Mouse (Mus musculus): Measurements from ENCODE around the gene Fli1. TPM values are rescaled to one million over a fixed set of nuclear protein-coding genes. Genes with fewer than 3 reads are reported as not detected.

The Fli1 gene
- polyA plus RNA-seq, 1 experiment from 2014 or later, result 6.9 TPM

GRCm38 (mm10) chr9:32543923-32544575, 1.4 kb upstream of the Fli1 start:
- no peak overlapping the region for H3K27ac ChIP-seq (ENCODE audit: low read length)
- H3K4me3 ChIP-seq (ENCODE audit: low read depth, low read length), result no peak overlapping the region
- no peaks in the 10 kb centered on the region for H3K36me3 ChIP-seq (ENCODE audit: control insufficient read depth, insufficient read depth)
- no peak for ATAC-seq (ENCODE audit: low read depth)
- peak overlapping the region; percentile 65; the same call in 1 of the 2 replicates for H3K4me2 ChIP-seq (ENCODE audit: low read depth, low read length)
- 19% methylated on average over 8 of the region's 8 CpGs for WGBS (ENCODE audit: insufficient replicate concordance)
- no peak overlapping the region for H3K9ac ChIP-seq (ENCODE audit: low read depth, low read length)
- peaks cover 8% of the 10 kb centered on the region for H3K4me1 ChIP-seq (ENCODE audit: control insufficient read depth, low read depth, low read length)
- peaks cover 73% of the 10 kb centered on the region for H3K27me3 ChIP-seq (ENCODE audit: control insufficient read depth, insufficient read depth, low read depth, low read length)
- no peaks in the 10 kb centered on the region for H3K9me3 ChIP-seq (replicated peaks; ENCODE audit: control insufficient read depth, low read length)

GRCm38 (mm10) chr9:32543040-32543581, 450 bp upstream of the Fli1 start:
- Histone ChIP-seq H3K4me2 (ENCODE audit: low read depth, low read length) (peak overlapping the region; percentile 65), H3K27me3 (ENCODE audit: control insufficient read depth, insufficient read depth, low read depth, low read length) (peaks cover 73% of the 10 kb centered on the region), H3K4me3 (ENCODE audit: low read depth, low read length) (peak overlapping the region; percentile 65), H3K9me3 (replicated peaks; ENCODE audit: control insufficient read depth, low read length) (no peaks in the 10 kb centered on the region), H3K4me1 (ENCODE audit: control insufficient read depth, low read depth, low read length) (peaks cover 8% of the 10 kb centered on the region), H3K9ac (ENCODE audit: low read depth, low read length) (no peak overlapping the region), H3K36me3 (ENCODE audit: control insufficient read depth, insufficient read depth) (no peaks in the 10 kb centered on the region), H3K27ac (ENCODE audit: low read length) (no peak overlapping the region)
- WGBS (ENCODE audit: insufficient replicate concordance), result under 1% methylated on average over 18 of the region's 18 CpGs
- no peak for ATAC-seq (ENCODE audit: low read depth)

- Histone ChIP-seq H3K27ac (ENCODE audit: low read length) (peak overlapping the region; percentile 81), H3K27me3 (ENCODE audit: control insufficient read depth, insufficient read depth, low read depth, low read length) (peaks cover 66% of the 10 kb centered on the region), H3K4me3 (ENCODE audit: low read depth, low read length) (peak overlapping the region; percentile 65), H3K4me2 (ENCODE audit: low read depth, low read length) (peak overlapping the region; percentile 65), H3K9me3 (replicated peaks; ENCODE audit: control insufficient read depth, low read length) (no peaks in the 10 kb centered on the region), H3K4me1 (ENCODE audit: control insufficient read depth, low read depth, low read length) (peaks cover 8% of the 10 kb centered on the region), H3K9ac (ENCODE audit: low read depth, low read length) (peak overlapping the region; percentile 68), H3K36me3 (ENCODE audit: control insufficient read depth, insufficient read depth) (no peaks in the 10 kb centered on the region)
- peak; percentile 55 for ATAC-seq (ENCODE audit: low read depth)
- WGBS (ENCODE audit: insufficient replicate concordance), result 0% methylated on average over 30 of the region's 30 CpGs
Measured at GRCm38 (mm10) chr9:32541223-32541901, 1.3 kb downstream of the Fli1 start.

- H3K4me1 ChIP-seq (ENCODE audit: control insufficient read depth, low read depth, low read length), result peaks cover 8% of the 10 kb centered on the region
- H3K9ac ChIP-seq (ENCODE audit: low read depth, low read length), result peak overlapping the region; percentile 68
- H3K36me3 ChIP-seq (ENCODE audit: control insufficient read depth, insufficient read depth), result no peaks in the 10 kb centered on the region
- H3K27ac ChIP-seq (ENCODE audit: low read length), result peak overlapping the region; percentile 81
- no peaks in the 10 kb centered on the region for H3K9me3 ChIP-seq (replicated peaks; ENCODE audit: control insufficient read depth, low read length)
- under 1% methylated on average over 58 of the region's 70 CpGs for WGBS (ENCODE audit: insufficient replicate concordance)
- ATAC-seq (ENCODE audit: low read depth), result no peak
- H3K4me3 ChIP-seq (ENCODE audit: low read depth, low read length), result peak overlapping the region; percentile 65
- H3K4me2 ChIP-seq (ENCODE audit: low read depth, low read length), result peak overlapping the region; percentile 65
- peaks cover 59% of the 10 kb centered on the region for H3K27me3 ChIP-seq (ENCODE audit: control insufficient read depth, insufficient read depth, low read depth, low read length)
Measured at GRCm38 (mm10) chr9:32540406-32541222, 2.0 kb downstream of the Fli1 start.

- peaks cover 8% of the 10 kb centered on the region for H3K4me1 ChIP-seq (ENCODE audit: control insufficient read depth, low read depth, low read length)
- peak overlapping the region; percentile 68 for H3K9ac ChIP-seq (ENCODE audit: low read depth, low read length)
- peak overlapping the region; percentile 65 for H3K4me3 ChIP-seq (ENCODE audit: low read depth, low read length)
- peak; percentile 42; the same call in 1 of the 2 replicates for ATAC-seq (ENCODE audit: low read depth)
- peaks cover 53% of the 10 kb centered on the region for H3K27me3 ChIP-seq (ENCODE audit: control insufficient read depth, insufficient read depth, low read depth, low read length)
- no peaks in the 10 kb centered on the region for H3K9me3 ChIP-seq (replicated peaks; ENCODE audit: control insufficient read depth, low read length)
- peak overlapping the region; percentile 65 for H3K4me2 ChIP-seq (ENCODE audit: low read depth, low read length)
- H3K36me3 ChIP-seq (ENCODE audit: control insufficient read depth, insufficient read depth), result no peaks in the 10 kb centered on the region
- under 1% methylated on average over 13 of the region's 13 CpGs for WGBS (ENCODE audit: insufficient replicate concordance)
- H3K27ac ChIP-seq (ENCODE audit: low read length), result peak overlapping the region; percentile 81
Measured at GRCm38 (mm10) chr9:32540061-32540405, 2.6 kb downstream of the Fli1 start.

GRCm38 (mm10) chr9:32539321-32539761, 3.3 kb downstream of the Fli1 start:
- H3K36me3 ChIP-seq (ENCODE audit: control insufficient read depth, insufficient read depth), result no peaks in the 10 kb centered on the region
- WGBS (ENCODE audit: insufficient replicate concordance), result 18% methylated on average over 3 of the region's 3 CpGs
- ATAC-seq (ENCODE audit: low read depth), result peak; percentile 63
- peaks cover 8% of the 10 kb centered on the region for H3K4me1 ChIP-seq (ENCODE audit: control insufficient read depth, low read depth, low read length)
- H3K9me3 ChIP-seq (replicated peaks; ENCODE audit: control insufficient read depth, low read length), result no peaks in the 10 kb centered on the region
- H3K27ac ChIP-seq (ENCODE audit: low read length), result no peak overlapping the region
- peak overlapping the region; percentile 65 for H3K4me3 ChIP-seq (ENCODE audit: low read depth, low read length)
- H3K27me3 ChIP-seq (ENCODE audit: control insufficient read depth, insufficient read depth, low read depth, low read length), result peaks cover 46% of the 10 kb centered on the region
- H3K9ac ChIP-seq (ENCODE audit: low read depth, low read length), result no peak overlapping the region
- peak overlapping the region; percentile 65 for H3K4me2 ChIP-seq (ENCODE audit: low read depth, low read length)

GRCm38 (mm10) chr9:32538124-32538523, 4.5 kb downstream of the Fli1 start:
- peak overlapping the region; percentile 20; the same call in 1 of the 2 replicates for H3K4me2 ChIP-seq (ENCODE audit: low read depth, low read length)
- ATAC-seq (ENCODE audit: low read depth), result no peak
- no peak overlapping the region for H3K9ac ChIP-seq (ENCODE audit: low read depth, low read length)
- peaks cover 4% of the 10 kb centered on the region for H3K4me1 ChIP-seq (ENCODE audit: control insufficient read depth, low read depth, low read length)
- 32% methylated on average over 5 of the region's 5 CpGs for WGBS (ENCODE audit: insufficient replicate concordance)
- H3K9me3 ChIP-seq (replicated peaks; ENCODE audit: control insufficient read depth, low read length), result no peaks in the 10 kb centered on the region
- H3K27me3 ChIP-seq (ENCODE audit: control insufficient read depth, insufficient read depth, low read depth, low read length), result peaks cover 34% of the 10 kb centered on the region
- no peak overlapping the region; the same call in 1 of the 2 replicates for H3K4me3 ChIP-seq (ENCODE audit: low read depth, low read length)
- H3K36me3 ChIP-seq (ENCODE audit: control insufficient read depth, insufficient read depth), result no peaks in the 10 kb centered on the region
- no peak overlapping the region for H3K27ac ChIP-seq (ENCODE audit: low read length)

GRCm38 (mm10) chr9:32537706-32538105, 5.0 kb downstream of the Fli1 start:
- no peak overlapping the region for H3K9ac ChIP-seq (ENCODE audit: low read depth, low read length)
- no peaks in the 10 kb centered on the region for H3K9me3 ChIP-seq (replicated peaks; ENCODE audit: control insufficient read depth, low read length)
- no peaks in the 10 kb centered on the region; the same call in none of the 2 replicates for H3K4me1 ChIP-seq (ENCODE audit: control insufficient read depth, low read depth, low read length)
- peaks cover 30% of the 10 kb centered on the region for H3K27me3 ChIP-seq (ENCODE audit: control insufficient read depth, insufficient read depth, low read depth, low read length)
- no peaks in the 10 kb centered on the region for H3K36me3 ChIP-seq (ENCODE audit: control insufficient read depth, insufficient read depth)
- 0 out of 2 replicates have a peak overlapping the region, but pooled peaks have one; percentile 20 for H3K4me2 ChIP-seq (ENCODE audit: low read depth, low read length)
- no peak for ATAC-seq (ENCODE audit: low read depth)
- no peak overlapping the region for H3K27ac ChIP-seq (ENCODE audit: low read length)
- 42% methylated on average over 6 of the region's 6 CpGs for WGBS (ENCODE audit: insufficient replicate concordance)
- no peak overlapping the region for H3K4me3 ChIP-seq (ENCODE audit: low read depth, low read length)
